Mouse (Mus musculus) brain, embryonic 18.5 days (tissue): ENCODE measurements at regions not wholly inside any gene's neighbourhood (a gene's known extent, or its start where the extent isn't known, plus 50 kb on each side); places are given as distances from the start of the nearest gene placed in this dataset.
"Not testable (repeated sequence)": the region's sequence is repeated elsewhere in the genome, so short reads cannot be mapped to it uniquely, and the experiment has no call there.

Experiments used
- DNase-seq: peaks from one replicate; pipeline ENCODE4 v3.0.0-alpha.2; 2012; ENCODE audit warnings: low read depth, low spot score

DNA sequence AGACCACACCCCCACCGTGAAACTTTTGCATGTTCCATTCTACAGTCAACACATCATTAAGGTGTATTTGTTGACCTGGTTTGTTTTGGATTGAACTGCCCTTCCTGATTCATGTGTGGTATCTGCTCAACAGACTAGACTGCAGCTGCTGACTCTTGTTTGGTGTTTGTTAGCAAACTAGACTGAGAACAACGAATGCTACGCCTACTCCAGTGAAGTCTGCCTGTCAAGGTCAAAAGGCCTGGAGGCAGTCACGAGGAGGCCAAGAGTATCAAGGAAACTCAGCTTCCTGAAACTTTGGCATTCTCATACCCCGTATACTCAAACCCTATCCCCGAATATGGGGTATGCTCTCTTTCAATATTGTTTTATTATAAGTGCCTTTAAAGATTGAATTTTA lies 194.2 kb upstream of the Spin1 start:
- DNase-seq, result not testable (repeated sequence)

DNA sequence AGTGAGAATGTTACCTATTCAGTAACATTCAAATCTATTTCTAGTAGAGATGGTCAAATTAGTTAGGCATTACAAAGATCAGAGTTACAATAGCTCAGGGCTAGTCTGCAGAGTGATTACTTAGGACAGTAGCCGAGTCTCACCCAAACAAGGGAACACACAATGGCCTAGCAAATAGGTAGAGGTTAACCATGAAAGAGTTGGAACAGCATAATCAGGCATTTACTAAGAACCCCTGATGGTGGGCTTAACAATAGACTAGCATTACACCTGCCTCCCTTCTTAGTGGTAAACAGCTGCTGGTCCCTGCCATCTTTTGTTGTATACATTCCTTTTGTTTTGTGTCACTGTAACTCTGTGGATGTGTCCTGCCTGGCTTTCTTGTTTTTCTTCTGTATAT lies 193.8 kb upstream of the Spin1 start:
- DNase-seq, result no peak

DNA sequence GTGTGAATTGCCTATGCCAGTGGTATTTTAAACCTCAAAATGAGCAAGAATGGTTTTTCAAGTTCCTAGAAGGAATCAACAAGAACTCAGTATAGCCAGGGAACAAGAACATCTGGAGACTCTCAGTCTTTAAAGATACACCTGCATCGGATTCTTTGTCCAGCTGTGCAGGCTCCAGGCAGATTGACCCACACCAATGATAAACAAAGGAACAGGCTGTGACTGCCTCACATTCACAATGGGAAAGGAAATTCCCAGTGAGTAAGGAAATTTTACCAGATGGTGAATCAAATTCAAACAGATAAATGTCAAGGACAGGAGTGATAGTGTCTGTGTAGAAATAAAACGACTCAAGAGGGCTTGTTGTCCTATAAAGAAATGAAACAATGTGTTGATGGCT lies 187.9 kb upstream of the Spin1 start:
- DNase-seq, result not testable (repeated sequence)

DNA sequence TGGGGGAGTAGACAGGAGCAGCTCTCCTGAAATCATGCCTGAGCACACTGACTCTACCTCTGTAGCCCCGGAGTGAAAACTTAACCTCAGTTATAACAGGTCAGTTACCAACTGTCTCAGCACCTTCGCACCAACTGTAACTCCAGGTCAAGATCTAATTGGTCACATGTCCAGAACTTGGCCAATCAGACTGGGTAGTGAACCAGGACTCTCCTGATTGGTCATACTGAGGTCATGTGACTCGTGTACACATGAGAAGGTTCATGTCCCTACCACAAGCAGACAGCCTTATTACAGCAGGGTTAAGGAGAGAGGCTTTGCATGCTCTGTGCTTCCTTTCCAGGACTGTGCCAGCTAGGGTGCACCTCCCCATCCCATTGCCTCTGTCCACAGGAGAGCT lies 166.7 kb upstream of the Spin1 start:
- not testable (repeated sequence) for DNase-seq

DNA sequence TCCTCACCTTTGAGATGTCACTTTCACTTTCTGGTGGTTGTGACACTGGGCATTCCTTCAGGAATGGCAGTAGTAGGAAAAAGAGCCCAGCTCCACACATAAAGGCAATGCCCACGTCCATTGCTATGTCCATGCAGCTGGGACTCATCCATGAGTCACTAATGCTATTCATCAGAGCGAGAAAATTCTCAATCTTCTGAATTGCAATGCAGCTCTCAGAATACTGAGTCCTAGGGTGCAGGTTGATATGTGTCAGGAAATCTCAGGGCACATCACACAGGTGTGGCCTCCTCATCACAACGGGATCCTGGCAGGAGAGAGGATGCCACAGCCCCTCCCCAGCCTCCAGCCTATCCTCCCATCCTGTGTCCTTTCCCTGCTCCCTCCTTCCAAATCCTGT lies 158.1 kb upstream of the Spin1 start:
- DNase-seq, result no peak

DNA sequence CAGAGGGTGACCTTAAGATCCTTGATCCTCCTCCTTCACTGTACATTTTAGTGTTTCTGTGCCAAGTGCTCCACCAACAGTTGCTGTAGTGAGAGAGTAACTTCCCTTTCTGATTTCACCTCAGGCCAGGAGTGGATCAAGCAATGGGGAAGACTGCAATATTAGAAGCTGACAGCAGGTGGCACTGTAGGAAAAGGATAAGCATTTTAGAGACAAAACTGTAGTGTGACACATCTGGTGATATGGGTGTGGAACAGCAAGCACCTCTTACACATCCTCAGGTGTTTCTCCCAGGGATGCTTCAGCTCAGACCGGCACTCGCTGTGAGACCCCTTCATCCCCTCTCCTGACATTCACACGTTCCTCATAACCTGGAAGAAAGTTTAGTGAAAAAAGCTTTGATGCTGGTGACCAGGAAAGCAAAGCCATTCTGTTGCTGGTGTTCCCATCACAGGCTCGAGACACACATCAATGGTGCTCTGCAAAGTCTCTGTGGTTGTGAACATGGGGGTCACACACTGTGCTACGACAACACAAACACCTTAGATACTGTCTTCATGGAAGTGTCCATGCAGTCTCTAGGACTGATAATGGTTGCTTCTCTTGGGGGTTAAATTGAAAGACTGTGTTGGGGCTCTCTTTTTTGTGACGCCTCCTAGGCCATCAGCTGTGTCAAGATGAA lies 151.0 kb upstream of the Spin1 start:
- peak; percentile 39 for DNase-seq

DNA sequence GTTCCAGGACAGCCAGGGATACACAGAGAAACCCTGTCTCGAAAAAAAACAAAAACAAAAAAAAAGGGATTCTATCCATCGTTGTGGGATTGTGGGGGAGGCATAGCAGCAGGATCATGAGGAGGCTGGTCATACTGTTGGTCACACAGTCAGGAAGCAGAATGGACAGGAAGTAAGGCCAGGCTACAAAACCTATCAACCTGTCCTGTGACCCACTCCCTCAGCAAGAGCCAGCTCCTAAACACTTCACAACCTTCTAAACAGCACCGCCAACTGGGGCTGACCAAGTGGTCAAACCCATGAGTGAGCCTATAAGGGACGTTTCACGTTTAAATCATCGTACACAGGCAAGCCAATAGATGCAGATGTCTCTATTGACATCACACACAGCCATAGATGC lies 146.0 kb upstream of the Spin1 start:
- DNase-seq, result no peak

DNA sequence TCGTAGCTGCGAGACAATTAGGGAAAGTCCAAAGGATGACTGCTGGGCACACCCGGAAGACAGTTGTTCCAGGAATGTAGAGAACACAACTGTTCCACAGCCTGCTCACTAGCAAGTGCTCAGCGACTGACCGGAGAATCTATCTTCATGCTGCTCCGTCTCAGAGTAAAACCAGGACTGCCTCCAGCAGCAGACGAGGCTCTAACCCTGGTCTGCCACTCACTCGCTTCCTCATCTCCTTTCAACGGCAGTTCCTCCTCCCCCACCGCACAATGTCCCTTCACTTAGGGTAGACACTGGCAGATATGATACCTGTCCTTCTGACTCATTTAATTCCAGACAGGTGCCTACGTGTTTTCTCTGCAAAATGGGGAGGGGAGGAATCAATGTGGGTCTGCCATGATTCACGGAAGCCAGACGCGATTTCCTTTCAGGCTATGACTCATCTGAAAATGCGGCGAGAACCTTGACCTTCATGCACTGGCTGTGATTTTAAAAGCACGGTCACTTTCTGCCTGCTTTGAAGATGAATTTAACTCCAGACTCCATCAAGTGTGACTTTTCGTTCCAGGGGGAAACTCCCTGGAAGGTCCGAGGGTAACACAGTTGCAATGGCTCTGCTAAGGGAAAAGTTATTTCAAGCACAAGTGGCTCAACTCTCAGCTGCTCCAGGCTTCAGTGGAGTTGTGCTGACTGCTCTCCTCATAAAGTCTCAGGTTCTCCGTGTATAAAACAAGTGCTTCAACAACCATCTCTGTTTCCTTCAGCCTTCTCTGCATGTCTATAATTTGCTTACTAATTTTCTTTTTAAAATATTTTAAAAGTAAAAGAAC lies 142.4 kb upstream of the Spin1 start:
- DNase-seq, result no peak

DNA sequence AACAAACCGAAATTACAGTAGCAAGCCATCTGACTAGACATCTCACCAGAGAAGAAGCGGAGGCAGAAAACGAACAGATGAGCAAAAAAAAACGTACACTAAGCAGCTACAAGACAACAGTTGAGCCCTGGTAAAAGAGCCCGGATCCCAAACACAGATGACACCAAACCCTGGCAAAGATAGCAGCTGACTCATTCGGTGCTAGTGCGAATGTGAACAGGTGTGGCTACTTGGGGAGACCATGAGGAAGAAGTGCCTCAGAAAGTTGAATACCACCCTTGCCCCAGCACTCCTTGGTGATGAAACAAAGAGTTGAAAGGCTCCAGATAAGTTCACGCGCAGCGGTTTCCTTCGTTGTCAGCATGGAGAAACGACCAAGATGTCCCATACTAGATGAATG lies 139.8 kb upstream of the Spin1 start:
- no peak for DNase-seq

DNA sequence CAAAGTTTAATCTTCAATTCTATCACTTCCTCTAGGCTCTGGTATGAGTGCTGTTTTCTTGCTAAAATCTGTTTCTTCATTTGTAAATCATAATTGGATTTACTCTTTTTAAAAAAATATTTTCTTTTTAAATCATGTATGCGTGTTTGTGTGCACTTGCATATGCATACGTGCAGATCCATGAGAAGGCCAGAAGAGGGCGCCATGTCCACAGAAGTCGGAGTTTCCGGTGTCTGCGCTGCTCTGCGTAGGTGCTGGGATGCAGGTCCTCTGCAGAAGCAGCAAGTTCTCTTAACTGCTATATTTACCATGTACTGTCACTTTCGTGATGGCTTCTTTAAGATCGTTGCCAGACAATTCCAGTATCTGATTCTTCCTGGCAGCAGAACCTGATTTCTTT lies 136.6 kb upstream of the Spin1 start:
- DNase-seq, result no peak

DNA sequence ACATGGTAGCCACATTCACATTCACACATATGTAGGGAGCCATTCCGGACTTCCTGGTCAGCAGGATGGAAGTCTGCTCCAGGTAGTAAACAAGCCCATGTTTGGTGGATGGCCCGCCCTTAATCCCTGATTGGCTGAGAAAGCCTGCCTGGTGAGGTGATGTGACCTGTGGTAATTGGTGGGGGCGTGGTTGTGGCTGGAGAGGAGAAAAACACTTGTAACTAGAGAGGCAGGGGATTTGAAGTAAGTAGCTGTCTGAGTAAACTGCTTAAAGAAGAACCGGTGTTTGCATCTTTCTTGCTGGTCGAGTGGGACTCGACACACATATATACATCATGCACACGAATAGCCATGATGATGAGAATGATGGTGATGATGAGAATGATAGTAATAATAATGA lies 135.6 kb upstream of the Spin1 start:
- DNase-seq, result not testable (repeated sequence)

DNA sequence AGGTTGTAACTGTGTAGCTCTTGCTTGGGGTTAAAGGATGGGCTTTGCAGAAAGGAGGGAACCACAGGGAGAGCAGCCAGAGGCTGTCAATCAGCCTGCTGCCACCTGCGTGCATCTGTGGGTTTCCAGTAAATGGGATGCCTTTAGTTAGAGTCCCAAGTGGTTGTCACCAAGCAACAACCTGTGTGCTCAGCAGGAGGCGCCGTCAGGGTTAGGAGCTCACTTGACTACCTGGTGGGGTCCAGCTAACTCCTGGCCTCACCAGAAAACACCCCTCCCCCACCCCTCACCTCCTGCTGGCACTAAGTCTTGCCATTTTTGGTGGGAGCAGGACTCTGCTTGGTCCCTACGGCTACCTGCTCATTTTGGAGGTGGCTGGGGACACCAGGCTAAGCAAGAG lies 135.0 kb upstream of the Spin1 start:
- DNase-seq, result no peak

DNA sequence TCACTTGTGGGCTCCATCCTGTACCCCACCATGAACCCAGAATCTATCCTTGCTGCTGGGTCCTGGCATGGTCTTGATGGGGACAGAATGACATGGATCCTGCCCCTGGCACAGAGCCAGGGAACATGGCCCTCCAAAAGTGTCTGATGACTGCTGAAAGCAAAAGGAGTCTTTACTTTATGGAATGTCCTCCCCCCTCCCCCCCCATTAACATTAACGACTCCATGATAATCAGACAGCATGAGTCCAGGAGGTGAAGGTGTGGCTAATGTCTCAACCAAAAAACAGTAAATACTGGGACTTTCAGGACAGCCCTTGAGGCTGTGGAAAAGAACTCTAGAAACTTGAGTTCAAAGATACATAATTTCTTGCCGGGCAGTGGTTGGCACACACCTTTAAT lies 133.9 kb upstream of the Spin1 start:
- no peak for DNase-seq

DNA sequence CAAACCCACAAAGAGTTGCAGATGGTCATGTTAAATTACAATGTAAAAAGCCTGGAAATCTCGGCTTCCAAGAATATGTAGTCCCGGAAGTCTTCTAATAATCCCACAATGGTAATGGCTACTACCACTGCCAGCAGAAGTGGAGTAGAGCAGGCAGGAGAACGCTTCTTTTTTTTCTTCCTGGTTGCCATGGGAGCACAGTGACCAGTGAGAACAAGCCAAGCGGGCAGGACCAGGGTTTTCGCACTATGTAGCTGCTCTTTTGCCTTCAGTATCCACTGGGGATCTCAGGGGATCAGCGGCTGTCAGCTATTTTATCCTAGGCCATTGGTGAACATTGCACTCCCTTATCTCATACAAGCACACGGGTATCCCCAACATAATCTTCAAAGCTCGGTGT lies 127.3 kb upstream of the Spin1 start:
- no peak for DNase-seq

DNA sequence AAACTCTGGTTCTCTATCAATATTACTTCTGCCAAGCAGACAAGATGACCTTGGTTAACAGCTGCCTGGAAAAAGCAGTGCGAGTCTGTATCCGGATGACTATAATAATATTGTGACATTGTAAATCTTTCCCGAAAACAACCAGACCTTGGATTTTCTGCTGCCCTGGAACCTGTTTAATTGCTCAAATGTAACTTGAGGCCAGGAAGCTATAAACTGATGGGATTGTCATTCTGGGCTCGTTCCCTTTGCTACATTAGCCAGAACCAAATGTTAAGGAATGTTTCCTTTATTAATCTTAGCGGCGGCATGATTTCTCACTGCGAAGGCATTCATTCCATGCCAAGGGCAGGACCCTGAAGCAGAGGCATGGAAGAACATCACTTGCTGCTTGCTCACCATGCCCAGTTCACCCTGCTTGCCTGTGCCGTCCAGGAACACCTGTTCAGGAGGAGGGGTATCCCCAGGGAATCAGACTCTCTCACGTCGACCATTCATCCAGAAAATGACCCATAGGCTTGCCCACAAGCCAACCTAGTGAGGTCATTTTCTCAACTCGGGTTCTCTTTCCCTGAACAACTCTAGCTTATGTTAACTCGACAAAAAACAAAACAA lies 125.3 kb upstream of the Spin1 start:
- no peak for DNase-seq

DNA sequence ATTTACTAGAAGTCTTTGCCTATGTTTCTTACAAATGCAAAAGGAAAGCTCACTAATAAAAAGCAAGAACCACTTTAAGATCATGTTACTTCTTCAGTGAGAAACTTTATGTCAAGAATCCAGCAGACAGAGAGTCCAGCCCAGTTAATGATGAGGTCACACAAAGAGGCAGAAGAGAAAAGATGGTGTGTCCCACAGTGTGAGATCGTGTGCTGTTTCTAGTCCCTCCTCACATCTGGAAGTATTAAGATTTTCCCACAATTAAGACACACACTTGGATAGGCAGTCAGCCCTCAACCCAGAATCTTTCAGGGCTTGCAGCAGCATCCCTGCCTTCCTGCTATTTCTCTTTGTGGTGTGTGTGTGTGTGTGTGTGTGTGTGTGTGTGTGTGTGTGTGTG lies 118.7 kb upstream of the Spin1 start:
- no peak for DNase-seq

DNA sequence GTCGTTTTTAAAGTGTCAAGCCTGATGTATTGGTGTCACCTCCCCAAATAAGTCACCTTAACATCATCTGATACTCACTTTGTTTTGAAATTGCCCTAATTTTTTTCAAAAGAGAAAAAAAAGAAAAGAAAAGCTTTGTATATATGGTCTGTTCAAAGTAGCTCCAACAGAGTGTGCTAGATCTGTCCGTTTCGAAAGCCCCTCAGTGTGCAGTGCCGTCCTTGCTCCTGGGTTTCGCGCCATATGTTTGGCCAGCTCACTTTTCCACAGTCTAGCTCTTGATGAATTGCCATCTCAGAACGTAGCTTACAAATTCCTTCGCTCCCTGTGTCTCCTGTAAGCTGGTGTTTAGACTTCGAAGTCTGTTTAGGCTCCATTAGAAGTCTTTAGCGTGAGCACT lies 117.7 kb upstream of the Spin1 start:
- DNase-seq, result no peak

DNA sequence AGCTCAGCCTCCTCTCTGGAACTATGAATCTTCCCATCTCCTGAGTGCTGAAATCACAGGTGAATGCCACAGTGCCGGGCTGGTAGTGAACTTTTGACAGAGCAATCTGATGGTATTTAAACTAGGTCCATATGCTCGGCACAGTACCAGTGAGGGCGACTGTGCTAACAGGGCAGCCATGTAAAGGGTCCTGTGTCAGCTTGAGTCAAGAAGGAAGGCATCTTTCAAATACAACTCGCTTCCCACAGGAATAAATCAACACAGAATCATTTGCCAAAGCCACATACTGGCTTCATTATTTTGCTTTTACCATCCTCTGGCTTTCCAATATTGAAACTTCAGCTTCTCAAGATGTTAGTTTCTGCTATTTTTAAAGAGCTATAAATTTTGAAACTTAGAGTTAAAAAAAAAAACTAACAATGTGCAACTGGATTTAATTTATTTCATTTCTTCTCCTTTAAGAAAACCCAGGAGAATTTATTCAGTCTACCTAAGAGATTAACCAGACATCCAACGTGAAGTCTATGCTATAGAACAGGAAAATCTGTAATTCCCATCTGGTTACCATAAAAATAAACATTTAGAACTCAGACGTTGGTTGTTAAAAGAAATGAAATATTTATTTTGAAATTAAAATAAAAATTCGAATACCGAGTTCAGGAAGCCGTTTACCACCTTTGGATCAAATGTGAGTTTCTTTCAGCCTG lies 108.8 kb upstream of the Spin1 start:
- DNase-seq, result no peak

DNA sequence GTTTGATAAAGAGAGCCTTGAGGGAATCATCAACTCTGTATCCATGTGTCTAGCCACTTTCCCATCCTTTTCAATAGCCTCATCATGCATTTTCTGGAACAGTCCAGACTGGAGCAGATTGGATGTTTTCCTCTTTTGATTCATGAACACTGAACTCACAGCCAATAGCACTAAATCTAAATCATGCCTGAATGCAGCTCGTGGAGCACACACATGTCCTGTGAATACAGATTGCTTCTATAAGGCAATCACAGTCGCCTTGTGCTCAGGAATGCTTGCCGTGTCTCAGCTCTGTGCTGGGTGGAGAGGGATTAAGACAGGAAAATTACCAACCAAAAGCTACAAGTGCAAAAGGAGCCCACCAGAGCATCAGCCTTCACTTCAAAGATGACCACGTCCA lies 100.9 kb upstream of the Spin1 start:
- no peak for DNase-seq

DNA sequence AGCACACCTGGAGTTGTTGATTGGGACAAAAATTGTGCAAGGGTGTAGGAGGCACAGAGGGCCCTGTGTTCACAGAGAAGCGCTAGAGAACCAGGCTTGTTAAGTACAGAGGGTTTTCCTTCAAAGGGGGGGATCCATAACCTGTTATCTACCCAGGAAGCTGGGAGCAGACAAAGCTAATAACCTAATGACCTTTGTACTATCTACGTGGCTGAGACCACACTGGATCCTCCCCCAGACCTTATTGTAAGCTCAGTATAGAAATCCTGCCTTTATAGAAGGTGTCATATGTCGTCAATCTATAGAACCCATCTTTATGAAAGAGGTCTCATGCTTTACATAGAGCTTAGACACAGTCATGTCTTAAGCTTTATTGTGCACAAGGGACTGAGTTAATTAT lies 95.9 kb upstream of the Spin1 start:
- no peak for DNase-seq

DNA sequence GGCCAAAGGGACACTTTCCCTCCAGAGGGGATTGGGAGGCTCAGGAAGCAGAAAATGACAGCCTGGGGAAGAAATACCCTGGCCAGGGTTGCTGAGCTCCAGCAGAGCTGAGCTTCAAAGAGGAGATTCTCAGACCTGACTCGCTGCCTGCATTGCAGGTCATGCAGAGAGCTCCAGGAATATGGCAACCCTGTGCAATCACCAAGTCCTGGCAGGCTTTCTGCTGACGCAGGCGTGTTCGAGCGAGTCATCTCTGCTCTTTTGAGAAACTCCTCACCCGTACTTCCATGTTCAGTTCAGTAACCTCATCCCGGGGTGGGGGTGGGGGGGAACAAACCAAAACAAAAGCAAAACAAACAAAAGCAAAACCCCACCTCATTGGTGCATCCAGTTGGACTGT lies 89.9 kb upstream of the Spin1 start:
- no peak for DNase-seq

DNA sequence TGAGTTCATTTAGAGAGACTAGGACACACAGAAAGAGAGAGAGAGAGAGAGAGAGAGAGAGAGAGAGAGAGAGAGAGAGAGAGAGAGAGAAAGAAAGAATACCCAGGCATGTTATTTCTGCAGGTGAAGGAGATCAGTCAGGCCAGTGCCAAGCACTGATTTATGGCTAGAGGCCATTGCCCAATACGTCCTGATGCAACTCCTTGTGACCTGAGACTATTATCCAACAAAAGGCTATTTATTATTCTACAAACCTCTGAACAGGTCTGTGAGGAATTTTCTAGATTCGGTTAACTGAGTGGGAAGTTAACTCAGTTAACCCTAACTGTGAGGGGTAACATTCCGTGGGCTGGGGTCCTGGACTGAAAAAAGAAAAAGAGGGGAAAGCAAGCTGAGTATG lies 84.5 kb upstream of the Spin1 start:
- no peak for DNase-seq
